Mouse (Mus musculus) adrenal gland, adult (tissue): ENCODE measurements around the gene Prdx2.

Experiments used
- DNase-seq, 2 experiments: peaks; one replicate each; pipeline ENCODE4 v3.0.0; 2022 to 2023; ENCODE audit warnings: low spot score in 1 of 2; ENCODE audit not compliant: inconsistent age in 2 of 2

Gene Prdx2

DNA sequence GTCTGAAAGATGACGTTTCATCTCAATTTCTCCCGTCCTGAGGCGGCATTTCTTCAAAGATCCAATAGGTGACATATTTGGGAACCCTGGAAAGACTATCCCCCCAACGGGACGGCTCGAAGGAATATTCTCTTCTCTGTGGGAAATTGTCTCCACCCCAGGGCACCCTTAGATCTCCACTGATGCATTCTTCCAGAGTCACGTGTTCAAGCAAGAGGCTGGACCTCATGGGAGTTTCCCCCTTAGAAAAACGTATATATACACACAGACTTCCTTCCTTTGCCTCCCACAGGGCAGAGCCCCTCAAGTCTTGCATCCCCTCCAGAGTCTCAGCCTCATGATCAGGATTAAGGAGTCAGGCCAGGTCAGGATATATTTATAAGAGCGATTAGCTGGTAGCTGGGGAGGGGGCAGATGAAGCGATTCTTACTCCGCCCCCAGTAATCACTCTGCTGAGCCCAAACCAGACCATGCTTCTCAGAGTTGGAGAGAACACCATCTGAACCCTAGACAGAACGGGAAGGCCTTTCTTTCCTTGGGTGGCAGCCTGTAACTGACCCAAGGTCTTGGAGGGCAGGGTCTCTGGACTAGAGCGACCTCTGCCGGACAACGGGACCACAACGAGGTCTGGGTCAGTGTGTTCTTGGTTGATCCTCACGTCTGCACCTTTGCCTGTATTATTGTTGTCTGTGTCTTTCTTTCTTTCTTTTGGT lies 22.7 kb upstream of the Prdx2 start, which contains the start of gene Rtbdn:
Gene Rtbdn (plus strand): TSS at position 464 of the 713 bp plus-strand sequence.
- no peak for DNase-seq

DNA sequence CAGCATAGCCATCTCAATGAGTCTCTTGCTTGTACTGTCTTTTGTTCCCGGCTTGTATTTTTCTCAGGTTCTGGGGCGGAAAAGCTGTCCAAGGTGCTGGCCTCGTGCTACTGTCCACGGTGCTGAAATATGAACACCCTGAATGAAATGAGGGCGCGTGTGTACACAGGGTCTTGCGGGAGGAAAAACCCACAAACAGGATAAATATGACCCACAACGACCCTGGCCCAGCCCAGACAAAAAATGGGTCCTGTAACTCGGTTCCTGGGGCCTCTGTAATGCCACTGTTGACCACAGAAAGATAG lies 22.2 kb upstream of the Prdx2 start:
- DNase-seq: peak in 1 of 2 experiments; percentile 85

DNA sequence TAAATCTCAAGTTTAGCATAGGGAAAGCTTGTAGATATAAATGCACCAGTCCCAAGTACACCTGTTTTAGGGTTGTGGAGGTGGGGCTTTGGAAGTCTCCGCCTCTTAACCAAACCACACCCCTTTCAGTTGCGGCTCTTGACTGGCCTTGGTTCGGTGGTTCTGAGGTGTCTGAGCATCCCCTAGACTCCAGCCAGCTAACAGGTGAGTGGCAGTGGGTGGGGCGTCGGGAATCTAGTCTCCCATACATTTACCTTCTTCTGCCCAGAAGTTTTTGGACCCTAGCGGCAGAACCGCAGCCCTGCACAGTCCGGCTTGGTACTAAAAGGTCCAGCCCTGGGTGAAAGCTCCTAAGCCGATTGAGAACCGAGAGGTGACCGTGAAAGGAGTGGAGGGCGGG lies 19.6 kb upstream of the Prdx2 start:
- no peak for DNase-seq

DNA sequence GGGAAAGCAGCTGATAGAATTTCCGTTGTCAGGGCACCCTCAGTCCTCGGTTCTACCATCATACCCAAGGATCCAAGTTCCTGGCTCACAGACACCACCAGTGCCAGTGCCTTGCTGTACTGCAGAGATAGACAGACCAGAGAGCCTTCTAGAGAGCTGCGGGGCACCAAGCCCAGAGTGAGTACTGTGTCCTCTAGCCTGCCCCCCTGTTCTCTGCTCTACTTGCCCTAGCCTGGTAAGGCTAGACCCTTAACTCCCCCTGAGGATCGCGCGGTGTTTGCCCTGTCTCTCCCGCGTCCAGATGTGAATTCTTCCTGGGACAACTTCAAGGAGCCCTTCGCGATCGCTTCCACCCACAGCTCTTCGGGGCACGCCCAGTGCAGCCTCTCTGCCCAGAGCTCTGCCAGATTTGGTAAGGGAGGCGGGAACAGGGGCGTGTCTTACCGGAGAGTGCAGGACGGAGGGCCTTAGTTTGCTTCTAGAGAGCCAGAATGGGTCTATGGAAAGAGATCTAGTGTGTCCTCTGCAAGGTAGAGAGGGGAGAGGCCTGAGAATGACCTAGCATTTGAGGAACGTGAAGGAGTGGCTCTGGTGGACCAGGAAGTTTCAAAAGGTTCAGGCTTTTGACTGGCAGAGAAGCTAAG lies 16.7 kb upstream of the Prdx2 start:
- peak; percentile 72 to 86 for DNase-seq

DNA sequence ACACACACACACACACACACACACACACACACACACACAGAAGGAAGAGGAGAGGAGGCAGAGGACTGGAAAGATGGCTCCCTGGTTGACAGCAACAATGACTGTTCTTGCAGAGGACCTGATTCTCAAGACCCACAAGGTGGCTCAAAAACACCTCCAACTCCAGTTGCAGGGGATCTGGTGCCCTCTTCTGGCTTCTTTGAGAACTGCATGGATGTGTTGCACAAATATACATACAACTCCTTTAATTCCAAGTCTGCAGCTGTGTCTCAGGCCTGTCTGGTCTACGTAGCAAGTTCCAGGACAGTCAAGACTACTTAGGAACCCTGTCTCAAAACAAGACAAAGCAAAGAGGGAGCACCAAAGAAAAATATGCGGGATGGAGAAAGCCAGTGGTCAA lies 12.6 kb upstream of the Prdx2 start:
- peak; percentile 54 to 88 for DNase-seq

DNA sequence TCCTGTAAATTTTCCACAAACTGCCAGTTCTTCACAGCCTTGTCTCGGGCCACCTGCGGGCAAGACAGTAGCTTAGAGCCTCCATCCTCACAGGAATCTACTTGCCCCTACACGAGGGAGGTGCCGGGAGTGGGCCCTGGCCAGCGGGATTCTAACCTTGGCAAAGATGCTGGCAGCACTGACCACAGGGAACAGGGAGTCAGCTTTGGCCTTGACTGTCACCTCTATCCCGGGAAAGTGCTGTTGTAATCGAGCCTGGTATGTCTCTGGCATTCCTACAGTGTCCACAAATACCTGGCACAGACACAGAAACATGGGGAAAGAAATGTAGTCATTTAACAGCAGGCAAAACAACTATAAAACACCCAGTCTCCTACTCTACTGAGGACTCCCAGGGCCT lies 9.6 kb upstream of the Prdx2 start:
- DNase-seq: peak; percentile 86 to 89

DNA sequence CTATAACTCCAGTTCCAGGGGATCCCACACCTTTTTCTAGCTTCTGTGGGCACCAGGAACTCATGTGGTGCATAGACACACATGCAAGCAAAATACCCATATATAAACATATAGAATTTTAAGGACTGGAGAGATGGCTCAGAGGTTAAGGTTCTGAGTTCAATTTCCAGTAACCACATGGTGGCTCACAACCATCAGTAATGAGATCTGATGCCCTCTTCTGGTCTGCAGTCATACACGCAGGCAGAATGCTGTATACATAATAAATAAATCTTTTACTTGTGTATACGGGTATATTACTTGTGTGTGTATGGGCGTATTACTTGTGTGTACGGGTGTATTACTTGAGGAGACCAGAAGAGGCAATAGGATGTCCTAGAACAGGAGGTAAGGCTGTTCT lies 5.4 kb upstream of the Prdx2 start:
- DNase-seq: peak in 1 of 2 experiments; percentile 21

DNA sequence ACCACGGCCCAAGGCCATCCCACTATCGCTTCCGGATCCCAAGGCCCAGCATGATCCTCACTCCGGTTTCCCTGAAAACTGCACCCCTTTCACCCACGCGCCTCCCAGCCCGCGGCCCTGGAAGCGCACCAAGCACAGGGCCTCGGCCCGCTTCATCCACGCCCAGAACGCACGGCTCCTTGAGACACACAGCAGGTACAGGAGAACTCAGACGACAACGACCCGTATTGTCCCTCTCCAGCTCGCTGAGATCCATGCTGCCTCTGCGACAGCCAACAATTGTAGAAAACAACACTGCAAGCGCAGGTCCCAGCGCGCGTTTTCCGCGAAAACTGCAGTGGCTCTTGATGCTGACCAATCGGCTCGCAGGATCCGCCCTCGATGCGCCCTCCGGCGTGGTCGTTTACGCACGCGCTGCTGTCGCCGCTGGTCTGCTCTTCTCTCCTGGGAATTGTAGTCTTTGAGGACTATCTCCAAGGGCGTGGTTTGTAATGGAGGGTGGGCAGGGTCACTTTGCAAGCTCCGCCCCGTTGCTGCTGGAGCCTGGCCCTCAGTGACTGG lies 3.6 kb upstream of the Prdx2 start:
- DNase-seq: peak; percentile 96 to 98

DNA sequence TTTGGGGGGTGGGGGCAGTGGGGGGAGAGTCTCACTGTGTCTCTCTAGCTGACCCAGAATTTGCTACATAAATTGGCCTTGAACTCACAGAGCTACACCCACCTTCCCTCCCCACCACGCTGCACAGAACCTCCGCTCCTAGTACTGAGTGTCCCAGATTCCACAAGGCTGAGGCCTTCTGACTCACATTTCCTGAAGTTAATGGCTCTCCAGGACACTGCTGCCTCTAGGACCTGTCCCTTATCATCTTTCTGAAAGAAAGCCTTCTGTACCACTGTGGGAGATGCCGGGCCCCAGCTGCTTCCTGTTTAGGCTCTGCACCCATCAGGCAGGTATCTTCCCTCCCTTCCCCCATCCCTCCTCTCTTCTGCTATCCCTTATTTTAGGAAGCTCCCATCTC lies 2.8 kb upstream of the Prdx2 start:
- DNase-seq: peak; percentile 80 to 88

DNA sequence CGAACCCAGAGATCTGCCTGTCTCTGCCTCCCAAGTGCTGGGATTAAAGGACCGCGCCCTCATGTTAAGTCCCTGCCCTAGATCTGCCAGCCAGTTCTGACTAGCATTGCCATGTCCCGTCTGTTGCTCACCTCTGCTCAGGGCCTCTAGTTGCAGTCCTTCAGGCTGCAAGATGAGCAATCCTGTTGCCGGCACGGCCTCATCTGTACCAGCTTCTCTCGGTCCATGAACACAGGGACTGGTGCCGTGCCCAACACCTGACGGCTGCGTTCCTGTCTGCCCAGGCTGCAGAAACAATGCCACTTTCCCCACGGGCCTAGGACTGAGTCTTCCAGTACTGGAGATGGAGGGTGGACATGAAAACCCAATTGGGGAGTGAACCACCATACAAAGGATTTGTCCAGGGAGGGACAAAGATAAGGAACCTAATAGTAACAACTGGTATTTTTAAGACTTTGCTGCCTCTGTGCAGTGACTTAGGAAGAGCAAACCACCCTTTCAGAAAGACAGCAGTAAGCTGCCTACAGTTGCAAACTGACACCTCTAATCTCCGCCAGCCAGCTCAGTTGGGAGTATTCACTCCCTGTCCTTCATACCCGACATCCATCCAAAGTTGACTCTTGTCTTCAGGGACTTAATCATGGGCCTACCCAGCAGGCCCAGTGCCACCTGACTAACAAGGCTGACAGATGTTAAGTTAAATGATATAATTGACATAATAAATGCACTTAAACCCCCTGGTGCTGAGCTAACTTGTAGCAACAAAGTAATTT lies 1.7 kb upstream of the Prdx2 start:
- DNase-seq: peak; percentile 38 to 76

DNA sequence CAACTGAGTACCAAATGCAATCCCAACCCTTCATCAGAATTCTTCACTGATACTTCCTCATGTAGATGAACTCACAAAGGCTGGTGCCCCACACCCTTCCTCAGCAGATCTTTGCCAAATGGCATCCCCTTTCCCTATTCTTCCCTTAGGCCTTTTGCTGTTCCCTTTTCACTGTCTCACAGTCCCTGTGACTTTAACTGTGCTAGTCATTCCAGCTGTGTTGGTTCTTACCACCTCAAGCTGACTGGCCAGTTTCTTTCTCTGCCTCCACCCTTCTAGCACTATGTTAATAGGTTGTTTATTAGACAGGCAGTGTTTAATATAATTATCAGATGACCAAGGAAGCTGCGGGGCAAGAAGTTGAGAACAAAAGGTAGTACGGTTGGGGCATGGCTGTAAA lies 737 bp upstream of the Prdx2 start:
- no peak for DNase-seq

DNA sequence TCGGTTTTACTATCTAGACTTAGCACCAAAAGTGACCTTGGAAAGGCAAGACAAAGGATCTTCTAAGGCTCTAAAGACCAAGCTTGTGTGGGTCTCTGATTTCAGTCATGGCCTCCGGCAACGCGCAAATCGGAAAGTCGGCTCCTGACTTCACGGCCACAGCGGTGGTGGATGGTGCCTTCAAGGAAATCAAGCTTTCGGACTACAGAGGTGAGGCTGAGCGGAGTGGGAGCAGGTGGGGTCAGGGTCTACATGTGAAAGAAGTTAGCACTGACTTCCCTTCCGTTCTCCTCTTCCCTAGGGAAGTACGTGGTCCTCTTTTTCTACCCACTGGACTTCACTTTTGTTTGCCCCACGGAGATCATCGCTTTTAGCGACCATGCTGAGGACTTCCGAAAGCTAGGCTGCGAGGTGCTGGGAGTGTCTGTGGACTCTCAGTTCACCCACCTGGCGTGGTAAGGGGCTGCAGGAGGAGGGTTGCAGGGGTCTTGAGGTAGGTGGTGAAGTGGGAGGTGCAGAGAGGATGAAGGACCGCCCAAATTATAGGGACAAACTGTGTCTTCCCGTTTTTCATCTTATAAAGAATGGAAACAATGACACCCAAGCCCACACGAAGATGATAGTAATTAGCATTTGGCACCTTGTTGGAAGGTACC lies 876 bp downstream of the Prdx2 start:
- peak in 1 of 2 experiments; percentile 49 for DNase-seq

DNA sequence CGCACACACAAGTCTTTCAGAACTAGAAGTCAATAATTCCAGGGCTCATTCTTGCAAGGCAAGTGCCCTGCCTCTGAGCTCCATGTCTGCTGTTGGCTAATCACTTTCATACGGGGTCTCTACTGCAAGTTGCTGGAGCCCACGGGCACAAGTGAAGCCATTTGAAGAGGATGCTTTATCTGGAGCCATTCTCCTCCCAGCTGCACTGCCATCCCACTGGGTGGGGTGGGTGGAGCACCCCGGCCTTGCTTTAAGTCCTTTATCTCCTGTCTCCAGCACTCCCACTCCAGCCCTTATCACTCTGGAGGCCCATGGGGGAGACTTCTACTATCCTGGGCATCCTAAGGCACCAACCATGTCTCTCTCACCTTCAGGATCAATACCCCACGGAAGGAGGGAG lies 1.5 kb downstream of the Prdx2 start:
- peak in 1 of 2 experiments; percentile 42 for DNase-seq

DNA sequence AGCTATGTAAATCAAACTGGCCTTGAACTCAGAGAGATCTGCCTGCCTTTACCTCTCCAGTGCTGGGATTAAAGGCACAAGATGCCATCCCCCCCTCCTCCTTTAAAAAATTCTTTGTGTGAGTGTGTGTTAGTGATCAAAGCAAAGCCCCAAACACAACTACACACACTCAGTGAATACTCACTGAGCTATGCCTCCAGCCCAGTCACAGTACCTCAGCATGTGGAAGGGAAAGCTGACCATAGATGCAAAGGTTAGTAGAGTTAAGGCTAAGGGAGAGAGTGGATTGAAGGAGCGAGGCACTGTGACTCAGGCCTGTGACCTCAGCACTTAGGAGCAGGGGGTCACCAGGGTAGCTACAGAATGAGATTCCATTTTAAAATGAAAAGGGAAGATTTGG lies 3.7 kb downstream of the Prdx2 start:
- DNase-seq: peak in 1 of 2 experiments; percentile 60

DNA sequence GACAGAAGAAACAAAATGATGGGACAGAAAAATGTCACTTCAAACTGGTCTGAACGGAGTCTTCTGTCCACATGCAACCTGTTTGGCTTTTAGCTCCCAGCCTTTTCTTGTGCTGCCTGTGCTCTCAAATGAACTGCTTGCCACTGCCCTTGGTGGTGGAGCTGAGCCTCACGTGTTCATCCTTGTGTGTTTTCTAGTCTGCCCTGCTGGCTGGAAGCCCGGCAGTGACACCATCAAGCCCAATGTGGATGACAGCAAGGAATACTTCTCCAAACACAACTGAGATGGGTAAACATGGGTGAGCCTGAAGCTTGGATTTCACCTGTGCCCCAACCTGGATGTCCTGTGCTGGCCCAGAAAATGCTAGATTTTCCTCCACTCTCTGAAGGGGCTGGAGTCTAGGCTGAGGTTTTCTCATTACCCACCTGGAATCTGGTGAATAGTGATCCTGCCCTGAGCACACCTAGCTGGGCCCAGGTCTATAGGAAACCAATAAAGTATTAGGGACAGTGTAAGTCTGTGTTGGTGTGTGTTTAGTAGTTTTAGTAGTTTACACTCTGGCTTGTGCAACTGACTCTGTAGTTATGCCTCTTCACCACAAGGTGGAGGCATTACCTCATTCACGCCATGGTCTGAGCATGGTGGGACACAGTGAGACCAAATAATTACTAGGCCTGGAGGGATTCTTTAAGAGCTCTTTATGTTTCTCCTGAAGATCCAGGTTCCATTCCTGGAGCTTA lies 4.6 kb downstream of the Prdx2 start:
- DNase-seq: peak; percentile 88 to 94

DNA sequence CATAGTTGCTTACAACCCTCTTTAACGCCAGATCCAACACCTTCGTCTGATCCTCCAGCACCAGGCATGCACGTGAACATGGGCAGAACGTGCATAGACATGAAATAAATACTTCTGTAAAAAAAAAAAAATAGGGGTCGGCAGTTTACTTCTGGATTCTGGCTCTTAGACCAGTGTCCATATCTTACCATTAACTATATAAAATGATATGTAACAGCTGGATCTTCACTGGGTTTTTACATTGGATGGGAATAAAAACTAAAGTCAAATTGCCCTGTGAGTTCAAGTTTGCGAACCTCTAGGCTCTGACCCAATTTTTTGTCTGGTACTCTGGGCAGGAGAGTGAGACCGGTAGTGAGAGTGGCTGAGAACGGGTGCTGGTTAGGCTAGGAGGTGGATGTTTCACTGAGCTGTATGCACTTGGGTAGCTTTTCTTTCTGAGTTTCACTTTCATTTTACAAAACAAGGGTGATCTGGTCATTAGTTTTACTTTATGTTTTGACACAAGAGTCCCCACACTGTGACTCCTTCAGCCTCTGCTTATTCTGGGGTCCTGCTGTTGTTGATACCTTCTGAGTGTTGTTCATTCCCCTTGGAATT lies 5.3 kb downstream of the Prdx2 start:
- DNase-seq: peak in 1 of 2 experiments; percentile 57

DNA sequence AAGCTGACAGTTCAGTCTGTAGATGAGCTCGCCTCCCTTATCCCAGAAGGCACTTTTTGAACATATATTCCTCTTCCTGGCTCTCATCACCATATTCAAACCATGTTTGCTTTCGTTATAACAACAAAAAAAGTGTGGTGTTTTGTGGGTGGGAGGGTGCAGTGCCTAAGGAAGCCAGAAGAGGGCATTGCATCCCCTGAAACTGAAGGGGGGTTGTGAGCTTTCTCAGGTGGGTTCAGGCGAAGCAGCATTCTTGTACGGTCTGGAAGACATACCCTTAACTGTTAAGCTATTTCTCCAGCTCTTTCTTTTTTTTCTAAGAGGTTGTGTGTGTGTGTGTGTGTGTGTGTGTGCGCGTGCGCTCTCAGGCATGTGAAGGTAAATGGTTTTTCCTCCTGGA lies 6.0 kb downstream of the Prdx2 start:
- DNase-seq: peak; percentile 81 to 93

DNA sequence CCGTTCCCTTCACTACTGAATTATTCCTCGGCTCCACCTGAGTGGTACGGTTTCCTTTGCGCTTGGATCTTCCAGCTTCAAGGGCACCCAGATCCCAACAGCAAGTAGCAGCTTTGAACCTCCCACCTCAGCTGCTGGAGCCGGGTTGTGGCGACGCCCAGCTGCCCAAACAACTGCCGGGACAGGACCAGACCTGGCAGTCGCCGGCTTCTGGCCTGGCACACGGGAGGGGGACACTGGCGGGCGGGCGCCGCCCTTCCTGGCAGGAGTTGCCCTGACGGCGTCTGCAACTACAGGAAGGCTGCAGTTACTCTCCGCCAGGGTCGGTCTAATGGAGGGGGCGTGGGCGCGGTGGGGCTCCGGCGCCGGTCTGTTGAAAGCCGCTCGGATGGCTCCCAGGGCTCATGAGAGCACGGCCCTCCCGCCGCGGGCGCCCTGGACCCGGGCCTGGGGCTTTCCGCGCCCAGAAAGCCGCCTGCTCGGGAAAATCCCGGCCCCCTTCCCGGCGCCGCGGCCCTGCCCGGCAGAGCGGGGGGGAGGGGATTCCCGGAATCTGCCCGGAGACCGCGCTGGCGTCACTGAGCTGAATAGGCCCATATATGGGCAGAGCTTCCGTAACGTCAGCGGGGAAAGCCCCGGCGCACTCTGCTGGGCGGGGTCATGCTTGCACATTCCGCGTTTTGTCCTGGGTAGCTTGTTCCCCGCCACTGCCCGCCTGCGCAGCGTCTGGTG lies 6.8 kb downstream of the Prdx2 start:
- peak; percentile 98 to 99 for DNase-seq

DNA sequence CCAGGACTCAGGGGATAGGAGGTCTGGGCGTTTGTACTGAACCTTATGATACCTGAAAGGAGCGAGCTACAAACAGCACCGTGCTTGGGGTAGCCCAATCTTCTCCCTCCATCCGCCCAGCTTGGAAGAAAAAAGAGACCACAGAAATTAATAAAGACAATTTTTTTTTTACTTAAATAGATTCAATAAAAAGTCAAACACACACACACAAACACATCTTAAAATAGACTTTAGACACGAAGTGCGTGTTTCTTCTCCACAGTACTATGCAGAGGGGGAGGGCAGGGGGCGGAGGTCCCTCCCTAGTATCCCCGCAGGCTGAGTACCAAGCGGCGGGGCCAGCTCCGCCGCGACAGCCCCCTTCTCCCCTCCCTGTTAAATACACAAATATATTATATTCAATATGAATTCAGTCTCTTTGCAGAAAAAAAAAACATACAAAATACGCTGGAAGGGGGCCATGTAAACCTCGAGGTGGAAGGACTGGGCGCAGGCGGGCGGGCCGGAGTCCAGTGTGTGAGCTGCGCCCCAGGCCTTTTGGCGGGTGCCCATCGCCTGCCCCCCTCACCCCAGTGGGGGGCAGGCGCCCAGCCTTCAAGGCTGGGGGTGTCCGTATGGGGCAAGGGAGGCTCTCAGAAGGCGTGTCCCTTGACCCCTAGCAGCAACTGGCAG lies 7.5 kb downstream of the Prdx2 start:
- peak in 1 of 2 experiments; percentile 94 for DNase-seq
